Mouse (Mus musculus) cerebellum, postnatal 36 days (tissue): ENCODE measurements at regions not wholly inside any gene's neighbourhood (a gene's known extent, or its start where the extent isn't known, plus 50 kb on each side); places are given as distances from the start of the nearest gene placed in this dataset.

Experiments
- DNase-seq, 2 experiments: peaks; one replicate each; pipeline ENCODE4 v3.0.0; 2021 to 2022; ENCODE audit warnings: mixed read lengths in 2 of 2

- no peak for DNase-seq
Measured at GRCm38 (mm10) chr12:71429561-71430200, 120.0 kb downstream of the Dact1 start.

GRCm38 (mm10) chr12:71430331-71430730, 120.6 kb downstream of the Dact1 start:
- DNase-seq = peak in 1 of 2 experiments; percentile 20

- peak; percentile 76 to 80 for DNase-seq
Measured at GRCm38 (mm10) chr12:71431116-71431515, 121.4 kb downstream of the Dact1 start.

- no peak for DNase-seq
Measured at GRCm38 (mm10) chr12:71433549-71434200, 124.0 kb downstream of the Dact1 start.

GRCm38 (mm10) chr12:71438254-71438653, 128.6 kb downstream of the Dact1 start:
- DNase-seq = no peak

GRCm38 (mm10) chr12:71440863-71441262, 131.2 kb downstream of the Dact1 start:
- no peak for DNase-seq

GRCm38 (mm10) chr12:71441272-71441671, 131.6 kb downstream of the Dact1 start:
- DNase-seq = no peak

GRCm38 (mm10) chr12:71446177-71446891, 136.7 kb downstream of the Dact1 start:
- no peak for DNase-seq

- no peak for DNase-seq
Measured at GRCm38 (mm10) chr12:71446892-71447268, 137.2 kb downstream of the Dact1 start.

- DNase-seq = no peak
Measured at GRCm38 (mm10) chr12:71449032-71449431, 139.3 kb downstream of the Dact1 start.

- no peak for DNase-seq
Measured at GRCm38 (mm10) chr12:71450128-71450527, 140.4 kb downstream of the Dact1 start.

GRCm38 (mm10) chr12:71450680-71451463, 141.2 kb downstream of the Dact1 start:
- DNase-seq = no peak

- no peak for DNase-seq
Measured at GRCm38 (mm10) chr12:71456900-71457299, 147.2 kb downstream of the Dact1 start.

GRCm38 (mm10) chr12:71458559-71459176, 149.0 kb downstream of the Dact1 start:
- no peak for DNase-seq

- DNase-seq = no peak
Measured at GRCm38 (mm10) chr12:71460643-71461042, 151.0 kb downstream of the Dact1 start.

- DNase-seq = no peak
Measured at GRCm38 (mm10) chr12:71467820-71468219, 158.1 kb downstream of the Dact1 start.

GRCm38 (mm10) chr12:71468324-71468723, 158.6 kb downstream of the Dact1 start:
- no peak for DNase-seq

GRCm38 (mm10) chr12:71470983-71471715, 161.5 kb downstream of the Dact1 start:
- no peak for DNase-seq

- DNase-seq = no peak
Measured at GRCm38 (mm10) chr12:71471720-71472119, 162.0 kb downstream of the Dact1 start.

GRCm38 (mm10) chr12:71476238-71476637, 166.6 kb downstream of the Dact1 start:
- no peak for DNase-seq

- no peak for DNase-seq
Measured at GRCm38 (mm10) chr12:71477691-71478090, 168.0 kb downstream of the Dact1 start.

- no peak for DNase-seq
Measured at GRCm38 (mm10) chr12:71481371-71481770, 171.7 kb downstream of the Dact1 start.
